Mouse (Mus musculus): ENCODE results near the gene Tubb4a.

Tubb4a gene

GRCm38 (mm10) chr17:57058891-57059485 lies 28.6 kb downstream of the Tubb4a start, which contains the start of gene Crb3:
Gene Crb3, plus strand, starts transcription at chr17:57059105.
- no peak for DNase-seq (ENCODE audit: low read depth, low spot score)

GRCm38 (mm10) chr17:57056246-57056645 lies 31.3 kb downstream of the Tubb4a start:
- no peak for DNase-seq (ENCODE audit: low read depth, low spot score)

GRCm38 (mm10) chr17:57051679-57052078 lies 35.9 kb downstream of the Tubb4a start:
- peak; percentile 46 for DNase-seq (ENCODE audit: low read depth, low spot score)

GRCm38 (mm10) chr17:57048816-57049215 lies 38.8 kb downstream of the Tubb4a start:
- DNase-seq (ENCODE audit: low read depth, low spot score) = no peak

GRCm38 (mm10) chr17:57047406-57047805 lies 40.2 kb downstream of the Tubb4a start:
- no peak for DNase-seq (ENCODE audit: low read depth, low spot score)

- DNase-seq (ENCODE audit: low read depth, low spot score) = no peak
Measured at GRCm38 (mm10) chr17:57041554-57041953, 46.0 kb downstream of the Tubb4a start, which contains the start of gene Slc25a41. Gene Slc25a41, minus strand, starts transcription at chr17:57041654.

GRCm38 (mm10) chr17:57038978-57039377 lies 48.6 kb downstream of the Tubb4a start:
- no peak for DNase-seq (ENCODE audit: low read depth, low spot score)

GRCm38 (mm10) chr17:57032854-57033253 lies 54.7 kb downstream of the Tubb4a start:
- DNase-seq (ENCODE audit: low read depth, low spot score) = peak; percentile 22

- peak; percentile 100 for DNase-seq (ENCODE audit: low read depth, low spot score)
Measured at GRCm38 (mm10) chr17:57031661-57032420, 55.7 kb downstream of the Tubb4a start.

- no peak for DNase-seq (ENCODE audit: low read depth, low spot score)
Measured at GRCm38 (mm10) chr17:57030931-57031660, 56.5 kb downstream of the Tubb4a start, which contains the start of gene Khsrp. Gene Khsrp, minus strand, starts transcription at chr17:57031522.

All from 3T3-L1 (cell line).